Mouse (Mus musculus): ENCODE data around the gene Gm5926.
"Not testable (repeated sequence)": the region's sequence is repeated elsewhere in the genome, so short reads cannot be mapped to it uniquely, and the experiment has no call there.

The Gm5926 gene

DNA sequence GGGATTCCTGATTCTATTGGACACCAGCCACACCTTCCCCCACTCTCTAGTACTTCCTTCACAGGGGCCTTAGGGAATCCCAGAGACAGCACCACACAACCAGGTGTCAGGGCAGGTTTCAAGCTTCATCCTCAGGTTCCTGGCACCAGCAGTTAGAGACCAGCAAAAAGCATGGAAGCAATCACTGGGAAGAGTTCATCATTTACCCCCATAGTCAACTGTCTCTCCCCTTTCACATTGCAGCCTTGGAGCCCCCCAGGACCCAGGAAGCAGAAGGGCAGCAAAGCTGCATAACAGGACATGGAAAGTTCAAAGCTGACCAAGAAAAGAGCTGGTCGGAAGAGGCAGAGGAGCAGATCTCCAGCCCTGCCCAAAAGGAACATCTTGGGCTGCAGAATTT, at the start of gene Gm5926:
TSS of gene Gm5926 (plus strand) at position 301 of the 400 bp plus-strand sequence.
- DNase-seq (ENCODE audit: low read depth, low spot score), result not testable (repeated sequence)

DNA sequence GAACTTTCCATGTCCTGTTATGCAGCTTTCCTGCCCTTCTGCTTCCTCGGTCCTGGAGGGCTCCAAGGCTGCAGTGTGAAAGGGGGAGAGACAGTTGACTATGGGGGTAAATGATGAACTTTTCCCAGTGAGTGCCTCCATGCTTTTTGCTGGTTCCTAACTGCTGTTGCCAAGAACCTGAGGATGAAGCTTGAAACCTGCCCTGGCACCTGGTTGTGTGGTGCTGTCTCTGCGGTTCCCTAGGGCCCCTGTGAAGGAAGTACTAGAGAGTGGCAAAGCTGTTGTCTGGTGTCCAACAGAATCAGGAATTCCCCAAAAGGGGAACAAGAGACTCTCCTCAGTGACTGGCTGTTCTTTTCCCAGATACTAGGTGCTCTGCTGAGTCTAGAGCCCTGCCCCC, 49.5 kb upstream of the Gm5926 start:
- DNase-seq (ENCODE audit: low read depth, low spot score), result not testable (repeated sequence)

DNA sequence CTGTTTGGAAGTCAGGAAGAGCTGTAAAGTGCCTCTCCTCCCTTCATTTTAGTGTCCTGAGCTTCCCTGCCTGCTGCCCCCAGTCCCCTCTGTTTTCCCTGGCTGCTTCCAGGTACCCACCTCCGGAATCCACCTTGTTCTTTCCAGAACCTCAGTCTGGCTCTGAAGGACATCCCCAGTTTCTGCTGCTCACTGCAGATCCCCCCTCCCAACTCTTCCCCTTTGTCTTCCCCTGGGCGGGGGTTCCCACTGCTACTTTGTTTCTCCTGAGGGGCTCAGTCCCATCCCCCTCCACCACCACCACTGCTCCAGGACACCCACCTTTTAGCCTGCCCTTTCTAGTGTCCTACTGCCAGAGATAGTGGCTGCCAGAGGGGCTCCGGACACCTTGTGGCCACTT, 49.1 kb upstream of the Gm5926 start:
- not testable (repeated sequence) for DNase-seq (ENCODE audit: low read depth, low spot score)

Data from retina, postnatal 7 days (tissue).